Mouse (Mus musculus): ENCODE data around the gene 1600002K03Rik.

Gene 1600002K03Rik

GRCm38 (mm10) chr10:80172527-80173292 lies at the start of gene 1600002K03Rik:
Gene 1600002K03Rik (plus strand): TSS chr10:80172944.
- peak; percentile 92 for DNase-seq (ENCODE audit: low spot score)

GRCm38 (mm10) chr10:80123932-80124562 lies 48.7 kb upstream of the 1600002K03Rik start:
- no peak for DNase-seq (ENCODE audit: low spot score)

- no peak for DNase-seq (ENCODE audit: low spot score)
These were observed 44.8 kb upstream of the 1600002K03Rik start for GRCm38 (mm10) chr10:80127920-80128319.

GRCm38 (mm10) chr10:80129846-80130245 lies 42.9 kb upstream of the 1600002K03Rik start:
- DNase-seq (ENCODE audit: low spot score), result no peak

- no peak for DNase-seq (ENCODE audit: low spot score)
These were observed 42.2 kb upstream of the 1600002K03Rik start for GRCm38 (mm10) chr10:80130403-80131031.

- DNase-seq (ENCODE audit: low spot score), result peak; percentile 86
These were observed 41.3 kb upstream of the 1600002K03Rik start for GRCm38 (mm10) chr10:80131316-80131951.

- DNase-seq (ENCODE audit: low spot score), result peak; percentile 58
These were observed 40.8 kb upstream of the 1600002K03Rik start for GRCm38 (mm10) chr10:80131952-80132350.

- no peak for DNase-seq (ENCODE audit: low spot score)
These were observed 39.4 kb upstream of the 1600002K03Rik start for GRCm38 (mm10) chr10:80133226-80133849.

- DNase-seq (ENCODE audit: low spot score), result no peak
These were observed 38.3 kb upstream of the 1600002K03Rik start for GRCm38 (mm10) chr10:80134421-80134820.

GRCm38 (mm10) chr10:80135161-80135560 lies 37.6 kb upstream of the 1600002K03Rik start:
- no peak for DNase-seq (ENCODE audit: low spot score)

GRCm38 (mm10) chr10:80135641-80136040 lies 37.1 kb upstream of the 1600002K03Rik start:
- no peak for DNase-seq (ENCODE audit: low spot score)

- no peak for DNase-seq (ENCODE audit: low spot score)
These were observed 36.4 kb upstream of the 1600002K03Rik start for GRCm38 (mm10) chr10:80136179-80136951.

GRCm38 (mm10) chr10:80136952-80137625 lies 35.7 kb upstream of the 1600002K03Rik start:
- DNase-seq (ENCODE audit: low spot score), result peak; percentile 47

GRCm38 (mm10) chr10:80137626-80138552 lies 34.9 kb upstream of the 1600002K03Rik start:
- DNase-seq (ENCODE audit: low spot score), result no peak

GRCm38 (mm10) chr10:80138553-80139438 lies 33.9 kb upstream of the 1600002K03Rik start, which contains the start of gene Atp5d:
Gene Atp5d (plus strand): TSS chr10:80138632.
- DNase-seq (ENCODE audit: low spot score), result peak; percentile 74

- DNase-seq (ENCODE audit: low spot score), result no peak
These were observed 33.3 kb upstream of the 1600002K03Rik start for GRCm38 (mm10) chr10:80139439-80139775.

GRCm38 (mm10) chr10:80139975-80140665 lies 32.6 kb upstream of the 1600002K03Rik start:
- DNase-seq (ENCODE audit: low spot score), result no peak

- DNase-seq (ENCODE audit: low spot score), result no peak
These were observed 32.1 kb upstream of the 1600002K03Rik start, which contains the start of gene Cbarp for GRCm38 (mm10) chr10:80140666-80141035. Gene Cbarp (minus strand): TSS chr10:80140835.

Measured in embryo, embryonic 10 days (tissue).